ENCODE assay signal across 8 mouse cellular contexts in genomic region chr16:6480411-6480728, GRCm38 (mm10).
A peak's percentile ranks its signal among the peaks of the same experiment; 100 is the strongest.
DNase-seq lines count a peak whose midpoint lies in the region; ATAC-seq and TF ChIP-seq lines count a peak whose summit lies in the region.

No protein-coding gene starts in this region.

- no peaks in the 10 kb centered on the region for H3K36me3 ChIP-seq in embryonic facial prominence, embryonic 11.5 days (replicated peaks; ENCODE audit: control insufficient read depth, insufficient read depth, low read depth, low read length)
- H3K36me3 ChIP-seq in lung, embryonic 14.5 days (ENCODE audit: insufficient read depth) = no peaks in the 10 kb centered on the region

- no peak overlapping the region for H3K27ac ChIP-seq in embryonic facial prominence, embryonic 11.5 days (replicated peaks; ENCODE audit: low read depth, low read length)
- no peak overlapping the region for H3K27ac ChIP-seq in lung, embryonic 14.5 days (ENCODE audit: low read depth)

- WGBS in embryonic facial prominence, embryonic 11.5 days = 15% methylated on average over 5 of the region's 5 CpGs
- 6% methylated on average over 5 of the region's 5 CpGs for WGBS in lung, embryonic 14.5 days

- no peaks in the 10 kb centered on the region for H3K9me3 ChIP-seq in embryonic facial prominence, embryonic 11.5 days (replicated peaks; ENCODE audit: control insufficient read depth, low read length)
- no peaks in the 10 kb centered on the region for H3K9me3 ChIP-seq in lung, embryonic 14.5 days (ENCODE audit: low read depth, low read length)

- peak; percentile 81 for TF ChIP-seq CTCF in lung, embryonic 14.5 days (IDR thresholded peaks at IDR 0.05; ENCODE audit: low read depth)

- H3K27me3 ChIP-seq in embryonic facial prominence, embryonic 11.5 days (ENCODE audit: control insufficient read depth, insufficient read depth, low read length) = no peaks in the 10 kb centered on the region
- H3K27me3 ChIP-seq in lung, embryonic 14.5 days (ENCODE audit: insufficient read depth, low read length) = no peaks in the 10 kb centered on the region

- H3K4me3 ChIP-seq in embryonic facial prominence, embryonic 11.5 days (ENCODE audit: low read depth, low read length) = no peak overlapping the region
- no peak overlapping the region for H3K4me3 ChIP-seq in lung, embryonic 14.5 days (ENCODE audit: low read depth, low read length)

- peak; percentile 12 for DNase-seq in thymus, postnatal 0 days (ENCODE audit: low spot score)
- DNase-seq in thymus, adult 18-20 months = no peak
- peak; percentile 53 for DNase-seq in adrenal gland, postnatal 25 days
- DNase-seq in embryonic facial prominence, embryonic 11.5 days (ENCODE audit: low spot score) = peak; percentile 82
- peak; percentile 53 for DNase-seq in kidney, postnatal 14 days
- DNase-seq in lung, embryonic 14.5 days = peak; percentile 90
- peak; percentile 72 for DNase-seq in right cerebral cortex, postnatal 14 days

- no peak for ATAC-seq in embryonic facial prominence, embryonic 11.5 days (replicated peaks; ENCODE audit: insufficient number of reproducible peaks, low FRiP score, low TSS enrichment, low read depth)
- ATAC-seq in lung, embryonic 14.5 days (ENCODE audit: insufficient read depth) = no peak
- ATAC-seq in monocyte, adult 5-6 weeks (replicated peaks; ENCODE audit: insufficient number of reproducible peaks, low FRiP score, low TSS enrichment, poor library complexity, severe bottlenecking) = no peak

- H3K9ac ChIP-seq in embryonic facial prominence, embryonic 11.5 days (replicated peaks; ENCODE audit: low read length) = no peak overlapping the region
- H3K9ac ChIP-seq in lung, embryonic 14.5 days = no peak overlapping the region

- no peaks in the 10 kb centered on the region for H3K4me1 ChIP-seq in embryonic facial prominence, embryonic 11.5 days (ENCODE audit: control insufficient read depth, insufficient read depth, low read length)
- no peaks in the 10 kb centered on the region; the same call in 1 of the 2 replicates for H3K4me1 ChIP-seq in lung, embryonic 14.5 days (ENCODE audit: insufficient read depth)

- no peak overlapping the region for H3K4me2 ChIP-seq in embryonic facial prominence, embryonic 11.5 days (ENCODE audit: low read depth, low read length)
- no peak overlapping the region for H3K4me2 ChIP-seq in lung, embryonic 14.5 days

Comparison
In these comparisons a context has a peak if more than half of its experiments do, and no peak if none do; other contexts are left out.
1. DNase-seq: peak in thymus, postnatal 0 days (single experiment), adrenal gland, postnatal 25 days (single experiment), embryonic facial prominence, embryonic 11.5 days (single experiment), kidney, postnatal 14 days (single experiment), lung, embryonic 14.5 days (single experiment) and right cerebral cortex, postnatal 14 days (single experiment); none in thymus, adult 18-20 months (0 of 2).